Mouse (Mus musculus): Measurements from ENCODE around the gene Cdc25b.

Gene Cdc25b

GRCm38 (mm10) chr2:131160671-131161111 lies 26.1 kb upstream of the Cdc25b start:
- DNase-seq (ENCODE audit: extremely low spot score), result no peak

GRCm38 (mm10) chr2:131163924-131164323 lies 22.8 kb upstream of the Cdc25b start:
- no peak for DNase-seq (ENCODE audit: extremely low spot score)

- no peak for DNase-seq (ENCODE audit: extremely low spot score)
These were observed 20.6 kb upstream of the Cdc25b start for GRCm38 (mm10) chr2:131166172-131166571.

- DNase-seq (ENCODE audit: extremely low spot score), result no peak
These were observed 18.8 kb upstream of the Cdc25b start for GRCm38 (mm10) chr2:131167984-131168383.

- DNase-seq (ENCODE audit: extremely low spot score), result no peak
These were observed 17.8 kb upstream of the Cdc25b start for GRCm38 (mm10) chr2:131168914-131169313.

- DNase-seq (ENCODE audit: extremely low spot score), result no peak
These were observed 15.8 kb upstream of the Cdc25b start for GRCm38 (mm10) chr2:131170936-131171335.

- no peak for DNase-seq (ENCODE audit: extremely low spot score)
These were observed 15.2 kb upstream of the Cdc25b start for GRCm38 (mm10) chr2:131171401-131172104.

- DNase-seq (ENCODE audit: extremely low spot score), result no peak
These were observed 14.4 kb upstream of the Cdc25b start for GRCm38 (mm10) chr2:131172322-131172721.

- peak; percentile 75 for DNase-seq (ENCODE audit: extremely low spot score)
These were observed 12.0 kb upstream of the Cdc25b start for GRCm38 (mm10) chr2:131174700-131175099.

- DNase-seq (ENCODE audit: extremely low spot score), result no peak
These were observed 11.3 kb upstream of the Cdc25b start for GRCm38 (mm10) chr2:131175286-131175944.

- no peak for DNase-seq (ENCODE audit: extremely low spot score)
These were observed 10.8 kb upstream of the Cdc25b start for GRCm38 (mm10) chr2:131175945-131176309.

GRCm38 (mm10) chr2:131176491-131176890 lies 10.3 kb upstream of the Cdc25b start:
- DNase-seq (ENCODE audit: extremely low spot score), result no peak

GRCm38 (mm10) chr2:131177932-131178331 lies 8.8 kb upstream of the Cdc25b start:
- DNase-seq (ENCODE audit: extremely low spot score), result no peak

GRCm38 (mm10) chr2:131178828-131179245 lies 7.9 kb upstream of the Cdc25b start:
- no peak for DNase-seq (ENCODE audit: extremely low spot score)

- DNase-seq (ENCODE audit: extremely low spot score), result peak; percentile 74
These were observed 7.4 kb upstream of the Cdc25b start for GRCm38 (mm10) chr2:131179246-131179886.

- DNase-seq (ENCODE audit: extremely low spot score), result peak; percentile 87
These were observed 6.7 kb upstream of the Cdc25b start, which contains the start of gene Cenpb for GRCm38 (mm10) chr2:131179990-131180587. Gene Cenpb, minus strand, starts transcription at chr2:131180067.

- no peak for DNase-seq (ENCODE audit: extremely low spot score)
These were observed 406 bp upstream of the Cdc25b start for GRCm38 (mm10) chr2:131186343-131186742.

GRCm38 (mm10) chr2:131187602-131187922 lies 813 bp downstream of the Cdc25b start:
- DNase-seq (ENCODE audit: extremely low spot score), result no peak

- DNase-seq (ENCODE audit: extremely low spot score), result no peak
These were observed 1.6 kb downstream of the Cdc25b start for GRCm38 (mm10) chr2:131188311-131188710.

GRCm38 (mm10) chr2:131189521-131190309 lies 3.0 kb downstream of the Cdc25b start:
- DNase-seq (ENCODE audit: extremely low spot score), result no peak

- peak; percentile 72 for DNase-seq (ENCODE audit: extremely low spot score)
These were observed 3.7 kb downstream of the Cdc25b start for GRCm38 (mm10) chr2:131190344-131191004.

All from embryo, embryonic 9.5 days (tissue).